Mouse (Mus musculus) G1E (cell line): ENCODE measurements around the gene Pappa2.

Source experiments
- CTCF ChIP-seq: IDR thresholded peaks from 2 replicates; pipeline ENCODE4 v1.5.1; 2012; ENCODE audit warnings: low read depth, low read length, inconsistent platforms, mixed read lengths
- GATA1 ChIP-seq: IDR thresholded peaks from 2 replicates; pipeline ENCODE4 v1.6.1; 2012; ENCODE audit warnings: borderline replicate concordance, low read length, inconsistent platforms, mixed read lengths
- POLR2AphosphoS5 ChIP-seq: IDR thresholded peaks from 2 replicates; pipeline ENCODE4 v1.6.1; 2012; ENCODE audit warnings: low read depth, low read length, inconsistent platforms; ENCODE audit not compliant: insufficient replicate concordance
- TAL1 ChIP-seq: conservative IDR thresholded peaks from 2 replicates; pipeline ENCODE4 v1.6.1; 2012; ENCODE audit warnings: low read depth, low read length, inconsistent platforms, mixed read lengths

DNA sequence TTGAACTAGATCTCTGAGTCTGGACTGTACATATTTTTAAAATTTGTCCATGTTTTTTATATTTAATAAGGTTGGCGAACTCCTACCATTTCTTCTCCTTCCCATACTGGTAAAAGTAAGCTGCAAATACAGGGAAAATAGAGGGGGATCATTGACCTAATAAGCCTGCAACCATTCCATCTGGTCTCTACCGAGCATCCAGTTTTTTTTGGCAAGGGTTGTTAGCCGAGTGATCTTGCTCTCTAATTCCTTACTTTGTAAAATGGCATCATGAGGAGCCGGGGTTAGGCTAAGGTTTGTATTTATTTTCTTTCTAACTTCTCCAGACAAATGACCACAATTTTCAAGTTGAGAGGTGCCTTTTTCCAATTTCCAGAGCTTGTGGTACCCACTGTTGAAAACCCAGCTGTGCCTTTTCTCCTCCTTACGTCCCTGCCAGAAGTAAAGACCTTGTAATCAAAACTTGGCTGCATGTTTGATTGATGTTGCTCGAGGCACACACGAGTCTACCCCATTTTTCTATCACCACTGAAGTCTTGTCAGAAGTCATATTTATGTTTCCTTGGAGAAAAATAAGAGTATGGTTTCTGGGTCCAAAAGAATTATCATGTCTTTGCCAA is 210.1 kb downstream of the Pappa2 start:
- no peak for TF ChIP-seq CTCF
- TF ChIP-seq POLR2AphosphoS5: no peak
- no peak for TF ChIP-seq GATA1
- no peak for TF ChIP-seq TAL1
